Mouse (Mus musculus): ENCODE measurements around the gene U2af2.
"Not testable (repeated sequence)": the region's sequence is repeated elsewhere in the genome, so short reads cannot be mapped to it uniquely, and the experiment has no call there.

U2af2 gene

GRCm38 (mm10) chr7:5061774-5062359 is at the start of gene U2af2:
U2af2 (plus strand) TSS chr7:5062143.
- peak; percentile 92 for DNase-seq (ENCODE audit: low spot score)

GRCm38 (mm10) chr7:5012681-5013513 is 49.0 kb upstream of the U2af2 start:
- no peak for DNase-seq (ENCODE audit: low spot score)

- peak; percentile 97 for DNase-seq (ENCODE audit: low spot score)
Measured at GRCm38 (mm10) chr7:5014251-5015117, 47.5 kb upstream of the U2af2 start, which contains the start of the genes Zfp524 and Fiz1. Zfp524 (plus strand) TSS chr7:5014415. Fiz1 (minus strand) TSS chr7:5014697.

GRCm38 (mm10) chr7:5015118-5016001 is 46.6 kb upstream of the U2af2 start, which contains the start of gene Gm44973:
Gm44973 (plus strand) TSS chr7:5015496.
- peak; percentile 89 for DNase-seq (ENCODE audit: low spot score)

- no peak for DNase-seq (ENCODE audit: low spot score)
Measured at GRCm38 (mm10) chr7:5016057-5016456, 45.9 kb upstream of the U2af2 start.

GRCm38 (mm10) chr7:5016920-5017319 is 45.0 kb upstream of the U2af2 start:
- no peak for DNase-seq (ENCODE audit: low spot score)

- no peak for DNase-seq (ENCODE audit: low spot score)
Measured at GRCm38 (mm10) chr7:5017352-5017751, 44.6 kb upstream of the U2af2 start.

GRCm38 (mm10) chr7:5017931-5018330 is 44.0 kb upstream of the U2af2 start:
- DNase-seq (ENCODE audit: low spot score), result no peak

GRCm38 (mm10) chr7:5019576-5019975 is 42.4 kb upstream of the U2af2 start:
- DNase-seq (ENCODE audit: low spot score), result not testable (repeated sequence)

- DNase-seq (ENCODE audit: low spot score), result peak; percentile 94
Measured at GRCm38 (mm10) chr7:5020000-5020681, 41.8 kb upstream of the U2af2 start, which contains the start of the genes Zfp865 and Ccdc106. Zfp865 (plus strand) TSS chr7:5020376. Ccdc106 (plus strand) TSS chr7:5020553.

GRCm38 (mm10) chr7:5020685-5021084 is 41.3 kb upstream of the U2af2 start:
- peak; percentile 31 for DNase-seq (ENCODE audit: low spot score)

GRCm38 (mm10) chr7:5021197-5021596 is 40.7 kb upstream of the U2af2 start:
- no peak for DNase-seq (ENCODE audit: low spot score)

GRCm38 (mm10) chr7:5029543-5029942 is 32.4 kb upstream of the U2af2 start:
- no peak for DNase-seq (ENCODE audit: low spot score)

GRCm38 (mm10) chr7:5029946-5030345 is 32.0 kb upstream of the U2af2 start:
- DNase-seq (ENCODE audit: low spot score), result no peak

- no peak for DNase-seq (ENCODE audit: low spot score)
Measured at GRCm38 (mm10) chr7:5030554-5031275, 31.2 kb upstream of the U2af2 start.

- no peak for DNase-seq (ENCODE audit: low spot score)
Measured at GRCm38 (mm10) chr7:5031496-5031895, 30.4 kb upstream of the U2af2 start.

- no peak for DNase-seq (ENCODE audit: low spot score)
Measured at GRCm38 (mm10) chr7:5033818-5034217, 28.1 kb upstream of the U2af2 start, which contains the start of gene 4632433K11Rik. 4632433K11Rik (plus strand) TSS chr7:5034118.

GRCm38 (mm10) chr7:5035628-5036027 is 26.3 kb upstream of the U2af2 start:
- DNase-seq (ENCODE audit: low spot score), result no peak

GRCm38 (mm10) chr7:5036136-5036535 is 25.8 kb upstream of the U2af2 start:
- DNase-seq (ENCODE audit: low spot score), result no peak

GRCm38 (mm10) chr7:5037026-5037425 is 24.9 kb upstream of the U2af2 start:
- no peak for DNase-seq (ENCODE audit: low spot score)
